Mouse (Mus musculus) thymus, postnatal 4 days (tissue): ENCODE results near the gene Tfrc.
"Not testable (repeated sequence)": the region's sequence is repeated elsewhere in the genome, so short reads cannot be mapped to it uniquely, and the experiment has no call there.

Source experiments
- DNase-seq: peaks from one replicate; pipeline ENCODE4 v3.0.0; 2021

Gene Tfrc

GRCm38 (mm10) chr16:32613269-32613834 is 4.6 kb downstream of the Tfrc start:
- no peak for DNase-seq

- no peak for DNase-seq
Measured at GRCm38 (mm10) chr16:32614047-32614446, 5.3 kb downstream of the Tfrc start.

DNA sequence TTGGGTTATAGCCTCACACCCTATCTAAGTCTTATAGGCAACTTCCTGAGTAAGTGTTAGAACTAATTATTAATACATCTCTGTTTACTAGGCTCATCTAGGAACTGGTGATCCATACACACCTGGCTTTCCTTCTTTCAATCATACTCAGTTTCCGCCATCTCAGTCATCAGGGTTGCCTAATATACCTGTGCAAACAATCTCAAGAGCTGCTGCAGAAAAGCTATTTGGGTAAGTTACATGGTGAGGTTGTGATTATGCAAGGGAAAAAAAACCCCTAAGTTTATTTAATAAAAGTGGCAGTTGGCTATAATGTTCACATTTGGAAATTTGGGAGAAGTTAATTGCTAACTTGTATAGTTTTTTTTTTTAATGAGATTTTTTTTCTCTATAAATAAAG is 10.2 kb downstream of the Tfrc start:
- no peak for DNase-seq

DNA sequence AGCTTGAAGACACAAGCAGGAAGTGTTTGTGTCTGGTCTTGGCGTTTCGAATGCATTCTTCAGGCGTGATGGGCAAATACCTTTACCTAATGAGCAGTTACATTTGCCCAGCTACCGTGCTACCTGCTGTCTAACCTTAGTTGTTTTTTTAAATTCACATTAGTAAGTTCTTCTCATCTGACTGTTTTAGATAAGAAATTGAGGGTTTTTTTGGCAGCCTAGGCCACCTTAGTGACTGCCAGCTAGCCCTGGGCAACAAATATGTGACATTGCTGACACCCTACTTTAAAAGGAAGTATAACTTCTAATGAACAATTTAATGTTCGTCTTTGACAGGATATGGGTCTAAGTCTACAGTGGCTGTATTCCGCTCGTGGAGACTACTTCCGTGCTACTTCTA is 19.4 kb downstream of the Tfrc start:
- no peak for DNase-seq

DNA sequence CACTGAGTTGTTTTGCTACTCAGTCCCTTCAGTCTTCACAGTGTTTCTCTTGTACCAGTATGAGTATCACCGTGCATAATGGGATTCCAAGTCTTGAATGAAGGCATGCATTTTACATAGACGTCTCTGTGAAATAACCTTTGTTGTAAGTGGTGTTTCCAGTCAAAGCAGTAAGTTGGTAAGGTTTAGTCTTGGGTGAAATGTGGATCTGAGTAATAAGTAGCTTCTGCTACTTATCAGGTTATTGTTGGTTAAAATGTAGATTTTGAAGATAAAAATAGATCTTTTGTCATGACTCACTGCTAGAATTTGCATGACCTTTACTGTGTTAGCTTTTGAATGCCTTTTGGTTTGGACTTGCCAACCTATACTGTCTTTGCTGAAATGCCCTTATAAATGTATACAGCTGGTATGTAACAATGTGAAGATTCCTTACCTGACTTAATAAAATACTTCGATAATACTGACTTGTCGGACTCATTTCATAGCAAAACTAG is 23.7 kb downstream of the Tfrc start:
- no peak for DNase-seq

DNA sequence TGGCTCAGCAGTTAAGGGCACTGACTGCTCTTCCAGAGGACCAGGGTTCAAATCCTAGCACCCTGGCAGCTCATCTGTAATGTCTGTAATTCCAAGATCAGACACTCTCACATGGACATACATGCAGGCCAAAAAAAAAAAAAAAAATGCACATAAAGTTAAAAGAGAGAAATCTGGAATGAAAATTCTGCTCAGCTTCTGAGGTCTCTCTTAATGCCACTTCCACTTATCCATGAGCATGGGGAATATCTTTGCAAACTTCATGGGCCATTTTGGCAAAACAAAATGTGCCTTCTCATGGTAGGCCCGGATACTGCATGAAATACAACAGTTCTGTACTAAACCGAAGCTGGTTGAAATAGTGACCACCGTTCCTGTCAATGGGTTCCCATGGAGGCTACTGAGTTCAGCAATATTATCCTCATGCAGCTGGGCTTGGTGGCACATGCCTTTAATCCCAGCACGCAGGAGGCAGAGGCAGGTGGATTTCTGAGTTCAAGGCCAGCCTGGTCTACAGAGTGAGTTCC is 24.8 kb downstream of the Tfrc start:
- DNase-seq: no peak

- no peak for DNase-seq
Measured at GRCm38 (mm10) chr16:32634183-32634582, 25.5 kb downstream of the Tfrc start.

DNA sequence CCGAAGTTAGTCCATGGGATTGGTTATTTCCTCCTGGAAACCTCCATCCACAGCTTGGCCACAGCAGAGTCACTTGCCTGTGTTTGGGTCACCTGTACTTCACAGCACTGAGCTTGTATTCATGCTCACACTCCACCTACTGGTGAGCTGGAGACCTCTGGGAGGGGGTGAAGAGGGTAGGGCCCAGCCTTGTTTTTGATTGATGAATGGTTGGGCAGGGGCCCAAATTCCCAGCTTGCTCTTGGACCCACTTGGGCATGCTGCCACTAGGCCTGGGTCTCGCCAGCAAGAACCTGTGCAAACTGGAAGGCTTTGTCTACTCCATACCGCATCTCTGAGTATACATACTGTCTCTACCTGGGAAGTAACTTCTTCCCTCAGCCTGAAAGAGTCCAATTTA is 26.6 kb downstream of the Tfrc start:
- peak; percentile 49 for DNase-seq

DNA sequence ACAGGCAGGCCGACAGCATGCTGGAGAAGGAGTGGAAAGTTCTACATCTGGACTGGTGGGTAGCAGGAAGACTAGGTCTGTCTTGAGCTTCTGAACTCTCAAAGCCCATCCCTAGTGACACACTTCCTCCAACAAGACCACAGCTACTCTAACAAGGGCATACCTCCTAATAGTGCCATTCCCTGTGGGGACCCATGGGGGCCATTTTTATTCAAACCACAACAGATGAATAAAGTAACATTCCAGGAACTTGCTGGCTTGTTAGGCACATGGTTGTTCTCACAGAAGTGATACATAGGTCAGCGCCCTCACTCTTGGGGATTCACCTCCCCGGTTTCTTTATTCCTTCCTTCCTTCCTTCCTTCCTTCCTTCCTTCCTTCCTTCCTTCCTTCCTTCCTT is 27.6 kb downstream of the Tfrc start:
- no peak for DNase-seq

DNA sequence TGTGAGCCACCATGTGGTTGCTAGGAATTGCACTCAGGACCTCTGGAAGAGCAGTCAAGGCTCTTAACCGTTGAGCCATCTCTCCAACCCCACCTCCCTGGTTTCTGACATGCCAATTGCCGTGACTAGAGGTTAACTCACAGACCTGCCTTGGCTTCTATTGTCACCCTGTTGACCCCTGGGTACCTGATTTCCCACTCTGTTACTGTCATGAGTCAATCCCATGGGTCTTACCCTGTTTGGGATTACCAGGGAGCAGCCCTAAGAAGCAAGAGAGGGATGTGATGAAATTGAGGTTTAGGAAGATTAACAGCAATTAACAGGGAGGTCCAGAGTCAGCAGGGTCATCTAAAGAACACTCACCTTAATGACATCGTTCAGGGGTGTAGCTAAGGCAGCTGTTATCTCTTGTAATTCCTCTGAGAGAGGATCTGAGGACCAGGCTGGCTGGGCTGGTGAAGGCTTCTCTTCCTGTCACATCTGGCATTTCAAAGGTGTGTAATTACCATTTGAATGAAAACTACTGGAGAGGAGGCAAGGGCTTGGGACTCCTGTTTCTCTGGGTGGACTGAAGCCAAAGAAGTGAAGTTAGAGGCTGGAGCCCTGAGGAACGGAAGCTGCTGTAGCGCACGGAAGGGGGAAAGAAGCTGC is 28.3 kb downstream of the Tfrc start:
- no peak for DNase-seq

- peak; percentile 94 for DNase-seq
Measured at GRCm38 (mm10) chr16:32638476-32638875, 29.8 kb downstream of the Tfrc start.

GRCm38 (mm10) chr16:32640096-32640495 is 31.4 kb downstream of the Tfrc start:
- DNase-seq: no peak

GRCm38 (mm10) chr16:32640683-32641082 is 32.0 kb downstream of the Tfrc start:
- DNase-seq: not testable (repeated sequence)

- DNase-seq: no peak
Measured at GRCm38 (mm10) chr16:32641440-32642219, 32.9 kb downstream of the Tfrc start.

DNA sequence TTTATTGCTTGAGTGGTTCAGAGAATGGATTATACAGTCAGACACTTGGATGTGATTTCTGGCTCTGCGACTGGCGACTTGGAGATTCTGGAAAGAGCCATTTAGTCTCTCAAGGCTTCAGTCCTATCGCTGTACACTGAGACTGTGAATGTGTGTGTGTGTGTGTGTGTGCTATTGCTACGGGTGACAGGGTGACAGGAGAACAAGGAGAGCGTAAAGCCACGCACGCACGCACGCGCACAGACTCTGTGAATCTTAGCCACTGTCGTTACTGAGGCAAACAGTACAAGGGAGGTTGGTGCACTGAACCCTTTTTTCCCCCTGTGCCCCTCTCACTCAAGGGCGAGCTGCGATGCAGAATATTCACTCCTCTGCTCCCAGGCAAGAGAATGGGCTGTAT is 33.6 kb downstream of the Tfrc start:
- DNase-seq: peak; percentile 53

- DNase-seq: peak; percentile 91
Measured at GRCm38 (mm10) chr16:32643661-32644061, 34.9 kb downstream of the Tfrc start, which contains the start of gene Tnk2. Gene Tnk2, plus strand, starts transcription at chr16:32643874.

- peak; percentile 78 for DNase-seq
Measured at GRCm38 (mm10) chr16:32644069-32644800, 35.5 kb downstream of the Tfrc start.

- DNase-seq: no peak
Measured at GRCm38 (mm10) chr16:32644801-32645170, 36.1 kb downstream of the Tfrc start.

DNA sequence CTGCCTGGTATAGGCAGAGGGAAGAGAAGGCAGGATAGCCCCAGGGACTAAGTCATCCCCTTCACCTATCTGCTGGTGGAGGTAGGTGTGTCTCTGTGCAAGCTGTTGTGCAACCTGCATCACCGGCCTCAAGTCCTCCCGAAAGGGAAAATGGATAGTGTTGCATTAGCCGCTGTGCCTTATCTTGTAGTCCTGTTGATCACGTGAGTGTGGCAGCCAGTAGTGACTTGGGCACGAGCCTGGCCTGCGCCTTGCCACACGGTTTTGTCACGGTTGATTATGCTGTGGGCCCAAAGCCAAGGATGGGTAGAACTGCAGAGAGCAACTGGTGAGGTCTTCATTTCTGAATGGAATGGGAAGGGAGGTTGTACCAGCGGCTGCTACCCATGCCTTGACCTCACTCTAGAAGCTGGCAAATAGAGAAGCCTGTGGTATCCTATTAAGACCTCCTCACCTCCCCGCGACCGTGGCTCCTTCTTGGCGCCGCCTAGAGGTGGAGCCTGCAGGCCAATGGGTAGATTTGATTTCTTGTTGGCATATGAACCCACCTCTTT is 36.7 kb downstream of the Tfrc start:
- peak; percentile 87 for DNase-seq

- peak; percentile 20 for DNase-seq
Measured at GRCm38 (mm10) chr16:32646014-32646413, 37.3 kb downstream of the Tfrc start.

- DNase-seq: peak; percentile 5
Measured at GRCm38 (mm10) chr16:32647712-32648111, 39.0 kb downstream of the Tfrc start.

DNA sequence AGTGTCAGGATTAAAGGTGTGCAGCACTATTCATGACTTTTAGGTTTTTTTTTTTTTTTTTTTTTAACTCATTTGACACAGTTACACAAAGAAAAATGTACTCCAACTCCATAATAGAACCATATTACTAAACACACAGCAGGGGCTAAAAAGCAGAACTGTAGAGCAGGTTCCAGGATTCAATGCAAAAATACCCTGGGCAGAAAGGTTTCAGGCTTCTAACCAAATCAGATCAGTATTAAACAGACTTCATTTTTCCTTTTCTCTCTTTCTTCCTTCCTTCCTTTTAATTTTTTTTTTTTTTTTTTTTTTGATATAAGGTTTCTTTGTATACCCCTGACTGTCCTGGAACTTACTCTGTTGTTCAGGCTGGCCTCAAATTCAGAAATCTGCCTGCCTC is 41.7 kb downstream of the Tfrc start:
- no peak for DNase-seq
